Mouse (Mus musculus) heart, postnatal 36 days (tissue): Measurements from ENCODE around the gene B130006D01Rik. TPM values are rescaled to one million over a fixed set of nuclear protein-coding genes. Genes with fewer than 3 reads are reported as not detected.
"Not testable (repeated sequence)": the region's sequence is repeated elsewhere in the genome, so short reads cannot be mapped to it uniquely, and the experiment has no call there.

Source experiments
- DNase-seq, 2 experiments: peaks; one replicate each; pipeline ENCODE4 v3.0.0; 2021 to 2022
- intact Hi-C: fragments of 180-260 bp; cut with DNase I; formaldehyde crosslinking; loops from one replicate; pipeline ENCODE4 v1.15.1; 2025
- total RNA-seq, 2 experiments: library from RNA; stranded (reverse); gene quantifications; 2 replicates each; pipeline ENCODE4 v1.2.3; 2021

Gene B130006D01Rik
- total RNA-seq, 2 experiments from 2014 or later = 0.22 to 0.46 TPM

GRCm38 (mm10) chr11:95712563-95713224 is 10.7 kb upstream of the B130006D01Rik start, which contains the start of gene Zfp652:
TSS of gene Zfp652 (plus strand) at chr11:95712673.
- intact Hi-C loops = loop anchor here (2.0 to 5.0 kb wide), 2 partner anchors 38 to 110 kb away; partner anchors contain the start of gene Phospho1
- peak; percentile 79 to 84 for DNase-seq

GRCm38 (mm10) chr11:95713225-95713810 is 10.1 kb upstream of the B130006D01Rik start:
- intact Hi-C loops = loop anchor here (2.0 to 5.0 kb wide), 2 partner anchors 37 to 109 kb away; partner anchors contain the start of gene Phospho1
- DNase-seq = peak; percentile 51 to 75

DNA sequence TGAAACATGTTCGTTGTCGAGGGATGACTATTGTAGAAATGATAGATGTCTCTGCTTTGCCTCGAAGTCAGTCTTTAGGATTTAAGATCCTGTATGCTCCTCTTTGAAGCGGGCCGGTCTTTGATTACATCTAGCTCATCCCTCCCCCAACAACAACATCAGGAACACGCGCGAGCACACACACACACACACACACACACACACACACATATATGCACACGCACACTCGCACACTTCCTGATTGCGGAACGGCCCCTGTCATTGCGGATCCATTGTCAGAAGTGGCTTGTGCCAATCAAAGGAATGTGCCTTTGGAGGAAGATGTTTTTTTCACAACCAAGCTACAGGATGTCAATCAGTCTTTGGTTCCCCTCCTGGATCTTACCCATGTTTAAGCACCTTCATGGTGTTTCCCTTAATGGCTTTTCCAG is 9.6 kb upstream of the B130006D01Rik start:
- DNase-seq = peak in 1 of 2 experiments; percentile 19
- intact Hi-C loops = loop anchor here (2.0 to 5.0 kb wide), 2 partner anchors 37 to 108 kb away; partner anchors contain the start of gene Phospho1

DNA sequence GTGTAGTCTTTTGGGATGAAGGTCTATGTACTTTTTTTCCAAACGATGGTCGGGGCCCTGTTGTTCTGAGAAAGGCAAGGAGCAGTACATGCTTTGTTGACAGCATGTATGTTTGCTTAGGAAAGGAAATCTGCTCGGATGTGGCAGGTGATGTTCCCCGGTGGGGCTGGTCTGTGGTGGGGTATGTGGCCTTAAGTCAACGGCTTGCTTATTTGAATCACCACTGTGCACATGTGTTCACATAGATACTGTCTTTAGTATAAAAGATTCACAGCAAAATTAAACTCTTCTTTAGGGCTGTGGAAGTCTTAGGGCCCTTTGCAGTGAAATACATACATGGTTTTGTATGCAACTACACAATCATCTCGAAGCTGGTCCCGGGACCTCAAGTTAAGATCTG is 9.0 kb upstream of the B130006D01Rik start:
- intact Hi-C loops = loop anchor here (5.0 kb wide), 1 partner anchor 108 kb away; the partner anchor contains the start of gene Phospho1
- peak in 1 of 2 experiments; percentile 12 for DNase-seq

- intact Hi-C loops = no loop called here
- no peak for DNase-seq
These were observed 7.3 kb upstream of the B130006D01Rik start for GRCm38 (mm10) chr11:95716136-95716535.

- DNase-seq = no peak
- intact Hi-C loops = no loop called here
These were observed 4.0 kb upstream of the B130006D01Rik start for GRCm38 (mm10) chr11:95719356-95719755.

DNA sequence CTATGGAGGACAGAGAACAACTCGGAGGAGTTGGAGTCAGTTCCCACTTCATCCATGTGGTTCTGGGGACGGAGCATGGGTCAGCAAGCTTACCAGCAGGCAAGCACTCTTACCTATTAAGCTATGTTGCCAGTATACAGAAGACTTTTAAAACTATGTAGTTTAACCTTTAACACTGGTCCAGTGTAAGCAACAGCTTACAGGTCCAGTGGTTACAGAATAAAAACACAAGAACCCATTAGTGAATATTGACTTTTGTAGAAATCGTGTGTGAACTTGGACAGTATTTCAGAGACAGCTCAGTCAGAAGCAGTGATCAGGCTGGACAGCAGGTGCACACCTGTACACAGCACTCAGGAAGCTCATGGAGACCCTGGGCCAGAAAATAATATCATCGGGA is 1.1 kb downstream of the B130006D01Rik start:
- DNase-seq = no peak
- intact Hi-C loops = no loop called here

GRCm38 (mm10) chr11:95726156-95726555 is 2.8 kb downstream of the B130006D01Rik start:
- DNase-seq = no peak
- intact Hi-C loops = no loop called here

- DNase-seq = no peak
- intact Hi-C loops = no loop called here
These were observed 4.6 kb downstream of the B130006D01Rik start for GRCm38 (mm10) chr11:95727947-95728346.

GRCm38 (mm10) chr11:95728916-95729907 is 5.8 kb downstream of the B130006D01Rik start:
- intact Hi-C loops = no loop called here

DNA sequence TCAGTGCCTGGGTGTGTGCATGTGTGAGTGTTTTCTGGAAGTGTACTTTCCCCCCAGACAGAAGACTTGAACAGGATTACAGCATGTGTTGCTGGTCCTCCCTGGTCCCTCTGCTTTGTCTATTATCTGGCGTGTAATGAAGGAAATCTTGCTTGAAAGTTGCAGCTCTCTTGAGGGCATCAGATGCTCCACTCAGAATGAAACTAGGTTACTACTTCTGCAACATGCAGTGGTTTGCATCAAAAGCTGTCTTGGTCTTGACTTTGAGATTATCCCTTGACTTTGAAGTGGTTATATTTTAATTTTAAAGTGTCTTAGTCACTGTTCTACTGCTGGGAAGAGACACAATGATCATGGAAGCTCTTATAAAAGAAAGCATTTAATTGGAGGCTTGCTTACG is 11.1 kb downstream of the B130006D01Rik start:
- DNase-seq = no peak
- intact Hi-C loops = no loop called here

More at GRCm38 (mm10) chr11:95728916-95729907, 5.8 kb downstream of the B130006D01Rik start:
- DNase-seq = no peak

- DNase-seq = peak; percentile 28 to 38
- intact Hi-C loops = no loop called here
These were observed 14.4 kb downstream of the B130006D01Rik start for GRCm38 (mm10) chr11:95737811-95738210.

GRCm38 (mm10) chr11:95744521-95744920 is 21.1 kb downstream of the B130006D01Rik start:
- DNase-seq = no peak

DNA sequence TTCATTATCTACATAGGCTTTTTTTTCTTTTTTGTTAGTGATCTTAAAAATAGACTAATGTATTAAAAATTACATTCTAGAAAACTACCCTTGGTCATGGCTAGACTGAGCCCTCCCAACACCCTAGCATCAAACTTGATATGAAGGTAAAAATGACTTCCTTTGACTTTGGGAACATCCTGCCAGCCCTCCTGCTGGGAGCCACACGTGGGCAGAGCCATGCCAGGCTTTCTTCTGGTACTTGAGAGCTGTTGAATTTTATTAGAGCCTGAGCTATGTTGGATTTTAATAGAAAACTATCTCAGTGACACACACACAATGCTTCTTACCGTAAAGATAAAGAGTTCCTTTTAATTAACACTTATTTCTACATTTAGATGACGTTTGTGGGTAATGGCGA is 23.4 kb downstream of the B130006D01Rik start:
- intact Hi-C loops = no loop called here
- no peak for DNase-seq

More at GRCm38 (mm10) chr11:95744521-95744920, 21.1 kb downstream of the B130006D01Rik start:
- intact Hi-C loops = no loop called here

DNA sequence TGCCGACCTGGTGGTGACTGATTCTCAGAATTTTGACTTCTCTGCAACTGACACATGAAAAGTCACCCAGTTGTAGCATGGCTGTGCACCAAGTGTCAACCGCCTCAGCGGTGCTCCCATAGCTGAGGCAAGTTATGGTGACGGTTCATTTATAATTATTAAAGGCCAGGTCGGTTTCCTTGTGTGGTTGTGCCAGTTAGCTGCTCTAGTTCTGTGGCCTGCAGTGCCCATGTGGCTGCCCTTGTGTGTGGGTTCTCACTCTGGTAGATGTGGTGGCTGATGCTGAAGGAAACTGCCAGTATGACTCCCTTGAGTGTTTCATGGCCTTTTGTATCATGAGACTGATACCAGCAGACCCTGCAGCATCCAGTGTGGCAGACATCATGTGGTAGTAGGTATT is 24.9 kb downstream of the B130006D01Rik start:
- DNase-seq = no peak
- intact Hi-C loops = no loop called here

DNA sequence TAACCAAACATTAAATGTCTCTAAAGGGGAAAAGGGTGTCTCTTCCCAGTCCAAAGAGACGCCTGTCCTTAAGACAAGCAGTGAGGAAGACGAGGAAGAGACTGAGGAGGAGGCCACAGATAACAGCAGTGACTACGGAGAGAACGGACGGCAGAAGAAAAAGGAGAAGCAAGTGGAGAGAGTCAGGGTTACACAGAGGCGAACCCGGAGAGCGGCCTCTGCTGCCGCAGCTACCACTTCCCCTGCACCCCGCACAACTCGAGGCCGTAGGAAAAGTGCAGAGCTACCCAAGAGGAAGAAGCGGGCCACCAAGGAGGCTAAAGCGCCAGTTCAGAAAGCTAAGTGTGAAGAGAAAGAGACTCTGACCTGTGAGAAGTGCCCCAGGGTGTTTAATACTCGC is 26.2 kb downstream of the B130006D01Rik start:
- DNase-seq = no peak
- intact Hi-C loops = loop anchor here (2.0 to 5.0 kb wide), 2 partner anchors 37 to 217 kb away; partner anchors contain the start of gene Zfp652

DNA sequence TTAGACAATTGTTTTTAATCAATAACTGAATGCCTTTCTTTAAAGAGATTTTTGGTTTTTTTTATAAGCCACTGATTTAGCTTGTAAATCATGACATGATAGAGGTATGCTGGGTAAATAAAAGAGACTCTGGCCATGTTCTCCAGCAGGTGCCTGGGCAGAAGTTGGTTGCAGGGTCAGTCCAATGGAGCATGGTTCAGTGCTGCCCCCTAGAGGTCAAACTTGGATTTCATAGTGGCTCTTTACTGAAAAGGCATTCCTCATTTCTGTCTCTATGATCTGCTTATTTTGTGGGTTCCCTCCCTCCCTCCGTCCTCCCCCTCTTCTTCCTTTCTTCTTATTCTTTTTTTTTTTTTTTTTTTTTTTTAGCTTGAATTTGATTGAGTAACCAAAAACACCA is 27.6 kb downstream of the B130006D01Rik start:
- intact Hi-C loops = loop anchor here (1.0 to 5.0 kb wide), 3 partner anchors 38 to 219 kb away; partner anchors contain the start of gene Zfp652
- peak; percentile 81 to 86 for DNase-seq

- intact Hi-C loops, DNase-seq: not testable (repeated sequence)
These were observed 31.8 kb downstream of the B130006D01Rik start for GRCm38 (mm10) chr11:95755137-95755536.

DNA sequence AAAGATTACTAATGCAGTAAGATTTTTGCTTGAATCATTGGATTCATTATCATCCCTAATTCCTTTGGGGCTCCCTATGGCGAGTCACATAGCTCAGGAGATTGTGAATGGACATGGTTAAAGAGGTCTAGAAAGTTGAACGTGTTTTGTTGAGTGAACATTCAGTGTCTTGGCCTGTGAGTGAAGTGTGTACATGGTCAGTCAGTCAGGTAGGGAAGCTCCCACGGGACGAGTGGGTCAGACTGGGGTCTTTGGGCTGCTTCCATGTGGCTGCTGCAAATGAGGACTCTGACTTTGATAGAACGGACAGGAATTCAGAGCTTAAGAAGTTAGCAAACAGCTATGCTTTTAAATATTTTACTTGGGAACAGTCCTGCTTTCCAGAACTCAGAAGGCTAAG is 37.1 kb downstream of the B130006D01Rik start:
- no peak for DNase-seq
- intact Hi-C loops = no loop called here

- no peak for DNase-seq
- intact Hi-C loops = no loop called here
These were observed 39.6 kb downstream of the B130006D01Rik start for GRCm38 (mm10) chr11:95762996-95763395.
